Mouse (Mus musculus) heart, embryonic 14.5 days (tissue): ENCODE measurements at regions not wholly inside any gene's neighbourhood (a gene's known extent, or its start where the extent isn't known, plus 50 kb on each side); places are given as distances from the start of the nearest gene placed in this dataset.

Experiments used
- ATAC-seq: fragments of 200-750 bp; cut with Nextera tagmentation; 2 replicates; pipeline ENCODE4 v1.8.0; 2017; ENCODE audit warnings: low read depth, moderate TSS enrichment; ENCODE audit not compliant: insufficient number of reproducible peaks, insufficient read depth, low FRiP score
- H3K27ac ChIP-seq, 2 experiments: fragments of 200-500 bp in 1 of 2; fragments of 300-500 bp in 1 of 2; sonication (generic) in 1 of 2; replicated peaks in 1 of 2; 2 replicates each; pipeline ENCODE4 v1.5.1; 2012 to 2014; ENCODE audit warnings: low read depth in 2 of 2, low read length in 2 of 2, control low read depth in 1 of 2, mild to moderate bottlenecking in 1 of 2, mixed read lengths in 1 of 2; ENCODE audit not compliant: control insufficient read depth in 1 of 2, insufficient read depth in 1 of 2
- H3K27me3 ChIP-seq: fragments of 300-500 bp; sonication (generic); 2 replicates; pipeline ENCODE4 v1.6.1; 2014; ENCODE audit warnings: mild to moderate bottlenecking, low read length, control low read depth; ENCODE audit not compliant: control insufficient read depth, insufficient read depth
- H3K36me3 ChIP-seq: fragments of 300-500 bp; sonication (generic); 2 replicates; pipeline ENCODE4 v1.6.1; 2014; ENCODE audit warnings: mild to moderate bottlenecking, control low read depth, low read length, mixed read lengths; ENCODE audit not compliant: control insufficient read depth, insufficient read depth
- H3K4me1 ChIP-seq, 2 experiments: fragments of 200-500 bp in 1 of 2; fragments of 300-500 bp in 1 of 2; sonication (generic) in 1 of 2; 2 replicates each; pipeline ENCODE4 v1.6.1; 2012 to 2014; ENCODE audit warnings: low read length in 2 of 2, control low read depth in 1 of 2, mixed read lengths in 1 of 2; ENCODE audit not compliant: control insufficient read depth in 2 of 2, insufficient read depth in 2 of 2
- H3K4me2 ChIP-seq: fragments of 300-500 bp; sonication (generic); 2 replicates; pipeline ENCODE4 v1.6.1; 2014; ENCODE audit warnings: mild to moderate bottlenecking, low read length
- H3K4me3 ChIP-seq, 2 experiments: fragments of 200-500 bp in 1 of 2; fragments of 300-500 bp in 1 of 2; sonication (generic) in 1 of 2; 2 replicates each; pipeline ENCODE4 v1.5.1; 2012 to 2014; ENCODE audit warnings: low read length in 2 of 2, mild to moderate bottlenecking in 2 of 2, control low read depth in 1 of 2, low read depth in 1 of 2, moderate library complexity in 1 of 2; ENCODE audit not compliant: control insufficient read depth in 1 of 2, insufficient read depth in 1 of 2
- H3K9ac ChIP-seq: fragments of 300-500 bp; sonication (generic); 2 replicates; pipeline ENCODE4 v1.6.1; 2014; ENCODE audit warnings: mild to moderate bottlenecking, low read length
- H3K9me3 ChIP-seq: fragments of 300-500 bp; sonication (generic); 2 replicates; pipeline ENCODE4 v1.6.1; 2016; ENCODE audit warnings: low read length, control low read depth; ENCODE audit not compliant: control insufficient read depth
- WGBS: fragments of 180-500 bp; shearing (Covaris S2); extraction: QIAGEN DNeasy Blood & Tissue Kit; methylation state at CpG from one replicate; pipeline ENCODE4 v1.1.7; 2014; 5-methylcytosine and 5-hydroxymethylcytosine counted together

DNA sequence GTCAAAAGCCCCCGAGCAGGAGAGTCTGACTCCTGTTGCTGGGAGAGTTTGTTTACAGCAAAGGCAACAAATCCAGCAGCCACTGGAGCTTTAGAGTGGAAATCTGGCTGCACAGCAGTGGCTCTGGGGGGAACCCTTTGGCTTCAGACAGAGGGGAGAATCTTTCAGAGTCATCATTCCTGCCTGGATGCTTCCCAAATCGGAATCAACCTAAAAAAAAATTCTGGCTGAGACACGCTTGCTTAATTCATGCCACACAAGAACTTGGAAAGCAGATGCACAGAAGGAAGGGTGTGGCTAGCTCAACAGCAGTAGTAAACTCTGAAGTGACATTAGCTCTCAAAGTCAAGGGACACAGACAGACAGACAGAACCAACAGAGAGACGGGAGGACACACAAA lies 175.8 kb upstream of the Nfe2l3 start:
- H3K4me3 ChIP-seq = no peak overlapping the region
- WGBS = 61% methylated on average over 4 of the region's 4 CpGs
- H3K9me3 ChIP-seq = peaks cover 6% of the 10 kb centered on the region; the same call in 1 of the 2 replicates
- H3K4me1 ChIP-seq = peaks cover 2 to 8% of the 10 kb centered on the region in 2 experiments; a peak in 2 of 4 replicates
- no peaks in the 10 kb centered on the region for H3K36me3 ChIP-seq
- H3K27ac ChIP-seq = no peak overlapping the region
- no peaks in the 10 kb centered on the region for H3K27me3 ChIP-seq
- ATAC-seq = no peak
- no peak overlapping the region for H3K9ac ChIP-seq
- no peak overlapping the region for H3K4me2 ChIP-seq

DNA sequence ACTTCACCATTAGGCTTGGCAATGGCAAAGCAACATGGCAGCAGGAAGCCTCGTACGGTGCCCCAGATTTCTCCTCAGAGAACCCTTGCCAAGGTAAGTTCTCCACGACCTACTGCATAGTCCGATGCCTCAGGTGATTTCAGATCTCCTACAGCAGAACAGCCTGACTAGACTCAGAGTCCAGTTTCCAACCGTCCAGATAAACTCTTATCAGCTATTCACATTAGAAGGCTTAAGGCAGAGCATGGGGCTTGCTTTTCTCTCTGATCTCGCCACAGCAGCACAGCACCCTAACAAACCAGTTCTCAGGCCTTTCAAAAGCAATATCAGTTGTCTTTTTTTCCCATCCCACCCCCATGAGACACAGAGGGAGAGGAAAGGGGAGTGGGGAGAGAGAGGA lies 174.9 kb upstream of the Nfe2l3 start:
- Histone ChIP-seq H3K4me1 (peaks cover 2 to 8% of the 10 kb centered on the region in 2 experiments; a peak in 2 of 4 replicates), H3K27ac (no peak overlapping the region), H3K4me3 (no peak overlapping the region), H3K36me3 (no peaks in the 10 kb centered on the region), H3K9ac (no peak overlapping the region), H3K9me3 (peaks cover 6% of the 10 kb centered on the region; the same call in 1 of the 2 replicates), H3K27me3 (no peaks in the 10 kb centered on the region), H3K4me2 (no peak overlapping the region)
- 55% methylated on average over 6 of the region's 6 CpGs for WGBS
- ATAC-seq = no peak

DNA sequence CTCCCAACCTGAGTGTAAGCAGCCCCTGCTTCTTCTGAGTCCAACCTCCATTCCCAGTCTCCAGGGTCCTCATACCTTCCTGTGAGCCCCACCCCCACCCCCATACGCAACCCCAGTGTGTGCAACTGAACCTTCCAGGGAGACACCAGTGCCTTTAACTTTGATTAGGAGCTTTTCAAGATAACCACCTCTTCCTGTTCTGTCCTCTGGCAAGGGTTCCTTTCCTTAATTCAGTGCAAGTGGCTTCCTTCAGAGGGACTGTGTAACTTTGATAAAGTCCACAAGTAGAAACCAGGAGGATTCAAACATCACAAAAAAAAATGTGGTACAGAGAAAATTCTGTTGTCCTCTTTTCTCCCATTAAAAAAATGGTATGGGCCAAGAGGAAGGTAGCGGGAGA lies 174.2 kb upstream of the Nfe2l3 start:
- H3K27me3 ChIP-seq = no peaks in the 10 kb centered on the region
- H3K4me2 ChIP-seq = no peak overlapping the region
- no peak overlapping the region for H3K9ac ChIP-seq
- no peaks in the 10 kb centered on the region for H3K36me3 ChIP-seq
- WGBS = 58% methylated on average over 2 of the region's 2 CpGs
- peaks cover 6% of the 10 kb centered on the region; the same call in 1 of the 2 replicates for H3K9me3 ChIP-seq
- peaks cover 2 to 8% of the 10 kb centered on the region in 2 experiments; a peak in 2 of 4 replicates for H3K4me1 ChIP-seq
- H3K4me3 ChIP-seq = no peak overlapping the region
- H3K27ac ChIP-seq = 0 out of 4 replicates have a peak overlapping the region, but pooled peaks of 1 of the 2 experiments have one; percentile 30
- 0 out of 2 replicates have a peak, but pooled peaks have one; percentile 31 for ATAC-seq

DNA sequence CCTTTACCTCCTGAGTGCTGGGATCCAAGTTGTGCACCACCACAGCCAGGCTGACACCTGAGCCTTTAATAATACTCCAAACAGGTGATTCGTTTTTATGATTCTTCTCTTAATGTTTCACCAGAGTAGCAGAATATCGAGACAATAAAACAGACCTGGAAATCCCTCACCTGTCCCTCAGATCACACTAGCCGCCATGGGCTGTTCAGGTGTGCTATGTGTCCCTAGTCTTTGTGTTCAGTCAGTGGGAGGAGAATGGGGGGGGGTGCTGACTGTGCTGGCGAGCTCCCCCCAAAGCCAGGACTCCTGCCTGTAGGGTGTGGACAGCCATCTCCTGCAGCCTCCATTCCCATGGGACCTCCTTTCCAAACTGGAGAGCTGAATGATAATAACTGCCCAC lies 168.9 kb upstream of the Nfe2l3 start:
- Histone ChIP-seq H3K27me3 (no peaks in the 10 kb centered on the region), H3K9ac (no peak overlapping the region), H3K36me3 (no peaks in the 10 kb centered on the region), H3K4me1 (peaks cover 0 to 5% of the 10 kb centered on the region in 2 experiments; a peak in 2 of 4 replicates), H3K9me3 (peaks cover 6% of the 10 kb centered on the region; the same call in 1 of the 2 replicates), H3K27ac (no peak overlapping the region), H3K4me3 (no peak overlapping the region), H3K4me2 (no peak overlapping the region)
- 77% methylated on average over 4 of the region's 4 CpGs for WGBS
- ATAC-seq = no peak

DNA sequence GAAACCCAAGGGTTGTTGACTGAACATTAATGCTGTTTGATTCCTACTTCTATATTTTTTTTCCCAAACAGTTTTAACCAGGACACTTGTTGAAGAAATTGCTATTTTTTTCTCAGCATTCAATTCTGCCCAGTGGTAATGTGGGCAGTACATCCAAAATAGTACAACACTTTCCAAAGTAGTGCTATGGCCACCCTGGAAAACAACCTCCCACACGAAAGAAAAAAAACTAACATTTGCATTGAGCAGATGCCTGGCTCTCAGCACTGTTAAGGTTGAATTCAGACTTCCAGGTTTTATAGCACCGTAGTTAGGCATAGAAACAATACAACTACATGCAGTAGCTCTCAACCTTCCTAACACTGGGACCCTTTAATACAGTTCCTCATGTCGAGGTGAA lies 167.1 kb upstream of the Nfe2l3 start:
- H3K9ac ChIP-seq = no peak overlapping the region
- peaks cover 6% of the 10 kb centered on the region; the same call in 1 of the 2 replicates for H3K9me3 ChIP-seq
- no peaks in the 10 kb centered on the region for H3K36me3 ChIP-seq
- ATAC-seq = no peak
- 82% methylated on average over 3 of the region's 3 CpGs for WGBS
- no peak overlapping the region for H3K27ac ChIP-seq
- H3K4me2 ChIP-seq = no peak overlapping the region
- peaks cover 7 to 14% of the 10 kb centered on the region in 2 experiments for H3K4me1 ChIP-seq
- no peaks in the 10 kb centered on the region for H3K27me3 ChIP-seq
- no peak overlapping the region for H3K4me3 ChIP-seq

DNA sequence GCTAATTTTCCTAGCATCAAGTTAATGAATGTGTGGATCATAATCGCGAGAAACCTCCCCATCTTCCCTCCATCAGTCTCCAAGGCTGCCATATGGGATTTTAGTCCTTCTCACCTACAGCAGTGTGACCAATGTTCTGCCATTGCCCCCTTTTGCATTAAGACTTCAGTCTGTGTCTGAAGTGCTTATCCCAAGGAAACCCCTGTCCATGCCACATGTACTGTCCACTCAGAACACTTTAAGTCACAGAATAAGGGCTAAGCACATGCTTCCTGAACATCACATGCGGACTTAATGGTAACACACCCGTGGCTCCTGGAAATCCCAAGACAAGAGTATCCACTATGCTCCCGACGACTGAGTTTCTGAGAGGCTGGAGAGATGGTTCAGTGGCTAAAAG lies 165.7 kb upstream of the Nfe2l3 start:
- no peak overlapping the region for H3K27ac ChIP-seq
- no peaks in the 10 kb centered on the region for H3K27me3 ChIP-seq
- H3K4me2 ChIP-seq = no peak overlapping the region
- no peaks in the 10 kb centered on the region for H3K36me3 ChIP-seq
- WGBS = 89% methylated on average over 6 of the region's 6 CpGs
- ATAC-seq = no peak
- no peak overlapping the region for H3K4me3 ChIP-seq
- peaks cover 7 to 14% of the 10 kb centered on the region in 2 experiments for H3K4me1 ChIP-seq
- no peak overlapping the region for H3K9ac ChIP-seq
- no peaks in the 10 kb centered on the region for H3K9me3 ChIP-seq

DNA sequence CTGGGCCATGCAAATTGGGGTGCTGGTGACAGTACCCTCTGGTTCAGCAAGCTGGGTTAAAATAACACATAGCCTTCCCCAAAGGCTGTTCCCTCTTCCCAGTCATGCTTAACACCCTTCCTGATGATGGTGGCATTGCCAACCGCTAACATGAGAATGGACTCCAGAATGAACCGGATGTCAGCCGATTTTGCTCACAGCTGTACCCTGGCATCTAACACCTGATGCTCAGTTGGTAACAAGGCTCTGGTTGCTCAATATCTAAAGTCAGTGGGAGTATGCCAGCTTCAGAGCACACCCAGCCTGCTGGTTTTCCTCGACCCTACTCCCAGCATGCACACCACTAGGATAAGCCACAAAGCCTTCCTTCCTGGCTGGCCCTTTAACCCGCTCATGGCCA lies 164.6 kb upstream of the Nfe2l3 start:
- Histone ChIP-seq H3K27ac (no peak overlapping the region), H3K36me3 (no peaks in the 10 kb centered on the region), H3K9me3 (no peaks in the 10 kb centered on the region), H3K4me2 (no peak overlapping the region), H3K4me3 (no peak overlapping the region), H3K9ac (no peak overlapping the region), H3K4me1 (peaks cover 7 to 14% of the 10 kb centered on the region in 2 experiments), H3K27me3 (no peaks in the 10 kb centered on the region)
- no peak for ATAC-seq
- 85% methylated on average over 5 of the region's 5 CpGs for WGBS

DNA sequence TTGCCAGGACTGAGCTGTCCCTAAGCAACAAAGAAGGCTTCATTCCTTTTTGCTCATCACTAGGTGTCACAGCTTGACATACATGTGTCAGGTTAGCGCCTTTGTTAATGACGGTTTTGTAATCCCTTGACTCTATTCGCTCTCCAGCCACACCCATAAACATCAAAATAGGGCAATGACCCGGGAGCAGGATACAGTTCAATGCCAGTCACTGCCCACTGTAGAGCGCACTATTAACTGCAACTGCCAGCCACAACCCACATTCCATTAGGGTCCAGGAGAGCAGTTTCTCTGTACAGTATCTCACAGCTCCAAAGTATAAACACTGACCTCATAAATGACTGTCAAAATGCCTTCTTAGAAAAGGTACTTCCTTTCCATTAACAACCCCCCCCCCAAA lies 163.5 kb upstream of the Nfe2l3 start:
- Histone ChIP-seq H3K4me1 (peaks cover 7 to 14% of the 10 kb centered on the region in 2 experiments), H3K27me3 (no peaks in the 10 kb centered on the region), H3K4me3 (peak overlapping the region in 1 of 2 experiments; percentile 77; a peak in 2 of 4 replicates), H3K4me2 (peak overlapping the region; percentile 89), H3K9me3 (no peaks in the 10 kb centered on the region), H3K36me3 (no peaks in the 10 kb centered on the region), H3K9ac (peak overlapping the region; percentile 86; the same call in 1 of the 2 replicates), H3K27ac (no peak overlapping the region)
- no peak for ATAC-seq
- WGBS = 84% methylated on average over 5 of the region's 5 CpGs
